Mouse (Mus musculus) spleen, adult 18-20 months (tissue): ENCODE data around the gene Prm2.

ENCODE experiments used
- DNase-seq, 2 experiments: peaks; one replicate each; pipeline ENCODE4 v3.0.0; 2022; ENCODE audit warnings: mixed read lengths in 2 of 2

Prm2 gene

GRCm38 (mm10) chr16:10773543-10773942 lies 22.4 kb downstream of the Prm2 start:
- no peak for DNase-seq

DNA sequence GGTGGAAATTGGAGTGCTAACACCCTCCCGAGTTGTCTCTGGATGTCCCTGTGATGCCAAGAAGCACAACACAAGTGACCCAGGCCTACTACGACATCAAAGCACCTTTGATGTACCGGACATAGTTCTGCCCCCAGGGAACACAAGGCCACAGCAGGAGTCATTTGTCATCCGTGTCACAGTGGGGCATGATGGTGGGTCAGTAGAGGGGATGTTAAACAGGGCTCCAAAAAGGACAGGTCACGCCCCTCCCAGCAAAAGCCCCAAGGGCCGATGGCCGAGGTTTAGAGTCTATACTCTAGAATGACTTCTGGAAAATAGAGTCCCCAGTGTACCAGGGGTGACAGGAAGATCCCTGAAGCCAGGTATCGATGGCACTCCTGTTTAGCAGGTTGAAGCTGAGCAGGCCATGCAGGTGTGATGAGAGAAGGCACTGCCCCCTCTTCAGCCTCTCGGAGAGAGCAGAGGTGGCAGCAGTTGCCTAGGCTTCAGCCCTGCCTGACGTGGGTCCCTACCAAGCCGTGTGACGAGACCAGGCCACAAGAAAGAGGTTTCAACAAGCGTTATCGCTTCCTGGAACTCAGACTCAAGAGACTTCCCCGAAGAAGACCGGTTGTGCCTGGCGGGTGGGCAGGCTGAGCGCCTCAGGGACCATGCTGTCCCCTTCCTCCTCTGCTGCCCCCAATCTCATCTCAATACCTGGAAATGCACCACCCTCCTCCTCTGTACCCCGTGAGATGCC lies 24.0 kb downstream of the Prm2 start:
- DNase-seq = peak; percentile 31 to 42

DNA sequence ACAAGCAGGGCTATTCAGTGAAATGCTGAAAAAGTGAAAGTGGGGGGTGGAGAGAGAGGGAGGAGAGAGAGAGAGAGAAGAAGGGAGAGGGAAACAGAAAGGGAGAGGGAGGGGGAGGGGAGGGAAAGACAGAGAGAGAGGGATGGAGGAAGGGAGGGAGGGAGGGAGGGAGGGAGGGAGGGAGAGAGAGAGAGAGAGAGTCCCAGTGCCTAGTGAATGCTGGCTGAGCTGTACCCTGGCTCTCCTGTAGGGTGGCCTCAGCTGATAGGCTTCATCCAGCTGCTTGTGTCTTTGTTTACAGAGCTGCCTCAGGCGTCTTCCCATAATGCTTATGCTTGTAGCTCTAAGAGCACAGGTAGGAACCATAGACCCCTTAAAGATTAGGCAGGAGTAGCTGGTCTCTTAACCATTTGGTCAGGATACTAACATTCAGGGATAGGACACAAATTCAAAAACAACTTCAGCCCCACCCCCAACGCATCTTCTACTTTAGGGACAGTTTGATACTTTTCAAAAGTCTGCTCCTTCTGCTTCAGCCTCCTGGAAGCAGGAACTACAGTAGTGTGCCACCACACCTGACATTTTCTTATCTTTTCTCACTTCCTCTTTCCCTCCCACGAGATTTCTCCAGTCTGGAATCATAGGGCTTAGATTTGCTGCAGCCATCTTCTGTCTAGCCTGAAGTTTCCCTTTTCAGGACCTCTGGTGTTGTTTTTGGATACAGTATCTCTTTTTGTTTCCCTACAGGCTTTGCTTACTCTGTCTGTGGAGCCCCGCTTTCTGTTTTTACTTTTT lies 25.2 kb downstream of the Prm2 start:
- DNase-seq = no peak

- DNase-seq = peak; percentile 49 to 58
Measured at GRCm38 (mm10) chr16:10769661-10770060, 26.3 kb downstream of the Prm2 start.

DNA sequence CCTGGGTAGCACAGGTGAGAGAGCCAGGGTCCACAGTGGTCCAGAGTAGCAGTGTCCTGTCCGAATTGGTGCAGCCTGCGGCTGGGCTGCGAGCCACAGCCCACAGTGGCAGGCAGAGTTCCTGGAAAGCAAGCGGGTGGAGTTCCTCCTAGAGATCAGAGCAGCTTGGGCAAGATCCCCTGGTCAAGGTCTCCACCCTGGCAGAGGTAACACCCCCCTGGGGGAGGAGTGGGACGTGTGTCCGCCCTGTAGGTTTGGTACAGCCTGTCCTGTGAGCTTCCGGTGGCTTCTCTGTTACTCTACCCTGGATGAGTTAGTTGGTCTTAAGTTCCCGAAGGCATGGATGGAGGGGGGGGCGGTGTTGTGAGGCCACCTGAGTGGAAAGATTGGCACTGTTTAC lies 27.1 kb downstream of the Prm2 start:
- DNase-seq = peak in 1 of 2 experiments; percentile 36

DNA sequence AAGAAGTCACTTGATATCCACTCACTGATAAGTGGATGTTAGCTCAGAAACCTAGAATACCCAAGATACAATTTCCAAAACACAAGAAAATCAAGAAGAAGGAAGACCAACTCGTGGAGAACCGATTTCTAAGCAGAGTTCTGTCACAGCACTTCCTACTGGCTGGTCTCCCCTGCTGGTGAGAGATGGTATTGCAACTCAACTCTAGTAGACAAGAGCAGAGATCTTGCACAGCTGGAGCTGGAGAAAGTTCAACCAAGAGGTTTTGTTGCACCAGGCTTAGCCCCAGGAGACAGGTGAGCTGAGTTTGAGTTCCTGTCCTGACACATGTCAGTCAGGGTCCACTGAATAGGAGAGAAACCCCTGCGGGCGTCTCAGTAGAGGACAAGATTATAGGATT lies 28.8 kb downstream of the Prm2 start:
- DNase-seq = peak in 1 of 2 experiments; percentile 70

GRCm38 (mm10) chr16:10764323-10764722 lies 31.6 kb downstream of the Prm2 start:
- no peak for DNase-seq

GRCm38 (mm10) chr16:10763540-10764264 lies 32.2 kb downstream of the Prm2 start:
- no peak for DNase-seq

GRCm38 (mm10) chr16:10762569-10763180 lies 33.3 kb downstream of the Prm2 start:
- no peak for DNase-seq

DNA sequence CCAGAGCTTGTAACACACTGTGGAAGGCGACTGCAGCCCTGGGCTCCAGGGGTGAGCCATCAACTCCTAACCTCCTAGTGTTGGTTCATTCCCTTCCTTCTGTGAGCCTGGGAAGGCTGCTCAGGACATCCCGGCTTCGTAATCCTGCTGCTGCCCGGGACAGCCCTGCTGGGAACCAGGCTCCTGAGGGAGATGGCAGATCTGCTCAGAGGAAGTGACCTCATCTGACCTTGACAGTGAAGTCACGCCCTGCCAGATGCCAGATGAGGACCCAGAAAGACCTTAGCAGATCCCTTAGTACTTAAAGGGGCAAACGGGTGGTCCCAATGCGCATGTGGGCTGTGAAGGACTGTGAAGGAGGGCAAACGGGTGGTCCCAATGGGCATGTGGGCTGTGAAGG lies 34.8 kb downstream of the Prm2 start:
- DNase-seq = no peak

DNA sequence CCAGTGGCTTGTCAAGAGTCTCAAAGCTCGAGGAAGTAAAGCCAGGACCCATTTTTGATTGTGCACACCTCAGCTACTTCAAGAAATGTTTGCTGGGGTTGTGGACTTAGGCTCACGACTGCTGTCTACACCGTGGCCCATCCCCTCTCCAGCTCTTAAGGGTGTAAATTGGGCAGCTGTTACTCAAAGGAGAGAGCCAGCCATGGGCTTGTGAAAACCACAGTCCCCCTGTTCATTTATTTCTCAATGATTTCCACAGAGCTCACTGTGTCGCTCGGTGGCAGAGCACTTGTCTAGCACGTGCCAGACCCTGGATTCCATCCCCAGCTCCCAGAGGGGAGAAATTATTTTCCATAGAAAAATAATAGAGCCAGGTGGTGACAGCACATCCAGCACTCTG lies 39.8 kb downstream of the Prm2 start:
- DNase-seq = no peak

- no peak for DNase-seq
Measured at GRCm38 (mm10) chr16:10754521-10755296, 41.2 kb downstream of the Prm2 start.

DNA sequence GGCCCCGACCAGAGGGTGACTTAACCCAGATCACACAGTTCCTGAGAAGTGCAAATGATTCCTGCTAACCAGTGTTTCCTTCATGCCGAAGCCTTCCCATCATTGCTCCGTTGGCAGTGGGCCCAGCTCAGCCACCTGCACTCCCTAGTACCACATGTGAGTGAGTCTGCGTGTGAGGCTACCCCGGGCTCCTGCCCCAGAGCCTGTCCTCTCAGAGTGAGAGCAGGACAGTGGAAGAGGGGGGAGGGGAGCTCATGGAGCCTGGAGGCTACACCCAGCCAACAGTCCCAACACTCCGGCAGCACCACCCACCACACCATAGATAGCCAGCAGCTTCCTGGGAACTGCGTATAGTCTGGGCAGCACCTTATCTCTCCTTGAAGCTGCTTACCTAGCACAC lies 46.1 kb downstream of the Prm2 start:
- no peak for DNase-seq

DNA sequence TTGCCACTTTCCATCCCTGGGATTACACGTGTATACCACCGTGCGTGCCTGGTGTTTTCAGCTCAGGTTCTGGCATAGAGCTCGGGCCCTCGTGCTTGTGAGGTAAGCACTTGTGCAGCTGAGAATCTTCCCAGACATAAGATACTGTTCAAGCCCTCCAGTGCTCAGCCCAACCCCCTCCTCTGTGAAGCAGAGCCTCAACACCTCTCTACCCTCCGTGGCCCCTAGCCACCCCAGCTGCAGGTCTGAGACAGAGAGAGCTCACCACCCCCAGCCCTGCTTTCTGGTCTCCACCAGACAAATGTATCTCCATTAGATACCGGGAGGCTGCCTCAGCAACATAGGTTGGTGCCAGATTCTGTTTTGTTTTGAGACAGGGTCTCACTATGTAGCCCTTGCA lies 46.7 kb downstream of the Prm2 start:
- no peak for DNase-seq
